Mouse (Mus musculus) retina, postnatal 7 days (tissue): ENCODE measurements around the gene Clasp2.
A peak's percentile ranks its signal among the peaks of the same experiment; 100 is the strongest.
"Not testable (repeated sequence)": the region's sequence is repeated elsewhere in the genome, so short reads cannot be mapped to it uniquely, and the experiment has no call there.

Source experiments
- DNase-seq: peaks from one replicate; pipeline ENCODE4 v3.0.0-alpha.2; 2012; ENCODE audit warnings: low read depth, low spot score

The Clasp2 gene

GRCm38 (mm10) chr9:113741108-113741636, at the start of gene Clasp2:
Clasp2 (plus strand) TSS chr9:113741473.
- peak; percentile 67 for DNase-seq

GRCm38 (mm10) chr9:113701441-113702160, 39.7 kb upstream of the Clasp2 start:
- no peak for DNase-seq

- no peak for DNase-seq
Measured at GRCm38 (mm10) chr9:113706108-113706507, 35.2 kb upstream of the Clasp2 start.

GRCm38 (mm10) chr9:113706841-113707240, 34.4 kb upstream of the Clasp2 start:
- DNase-seq, result no peak

- DNase-seq, result peak; percentile 83
Measured at GRCm38 (mm10) chr9:113707481-113708360, 33.6 kb upstream of the Clasp2 start, which contains the start of gene Pdcd6ip. Pdcd6ip (minus strand) TSS chr9:113708259.

- DNase-seq, result no peak
Measured at GRCm38 (mm10) chr9:113708361-113709280, 32.7 kb upstream of the Clasp2 start.

- no peak for DNase-seq
Measured at GRCm38 (mm10) chr9:113710871-113711270, 30.4 kb upstream of the Clasp2 start.

GRCm38 (mm10) chr9:113719063-113719462, 22.2 kb upstream of the Clasp2 start:
- DNase-seq, result peak; percentile 29

- DNase-seq, result no peak
Measured at GRCm38 (mm10) chr9:113724646-113725045, 16.6 kb upstream of the Clasp2 start.

GRCm38 (mm10) chr9:113725609-113726008, 15.7 kb upstream of the Clasp2 start:
- not testable (repeated sequence) for DNase-seq

- DNase-seq, result no peak
Measured at GRCm38 (mm10) chr9:113726131-113726530, 15.1 kb upstream of the Clasp2 start.

- no peak for DNase-seq
Measured at GRCm38 (mm10) chr9:113726991-113727680, 14.1 kb upstream of the Clasp2 start.

- DNase-seq, result no peak
Measured at GRCm38 (mm10) chr9:113731540-113731939, 9.7 kb upstream of the Clasp2 start.

GRCm38 (mm10) chr9:113735920-113736319, 5.4 kb upstream of the Clasp2 start:
- no peak for DNase-seq

- DNase-seq, result no peak
Measured at GRCm38 (mm10) chr9:113738021-113738420, 3.3 kb upstream of the Clasp2 start.

GRCm38 (mm10) chr9:113738941-113739340, 2.3 kb upstream of the Clasp2 start:
- no peak for DNase-seq

GRCm38 (mm10) chr9:113741637-113742137, 414 bp downstream of the Clasp2 start:
- DNase-seq, result no peak

GRCm38 (mm10) chr9:113742361-113742794, 1.1 kb downstream of the Clasp2 start:
- DNase-seq, result no peak

- no peak for DNase-seq
Measured at GRCm38 (mm10) chr9:113743291-113743690, 2.0 kb downstream of the Clasp2 start.

GRCm38 (mm10) chr9:113749356-113749755, 8.1 kb downstream of the Clasp2 start:
- no peak for DNase-seq
